Mouse (Mus musculus): Measurements from ENCODE around the gene Dnajb14. TPM values are rescaled to one million over a fixed set of nuclear protein-coding genes. Genes with fewer than 3 reads are reported as not detected.
A peak's percentile ranks its signal among the peaks of the same experiment; 100 is the strongest.
"Not testable (repeated sequence)": the region's sequence is repeated elsewhere in the genome, so short reads cannot be mapped to it uniquely, and the experiment has no call there.

Dnajb14 gene
- polyA plus RNA-seq, 1 experiment from 2014 or later: 12.3 TPM

DNA sequence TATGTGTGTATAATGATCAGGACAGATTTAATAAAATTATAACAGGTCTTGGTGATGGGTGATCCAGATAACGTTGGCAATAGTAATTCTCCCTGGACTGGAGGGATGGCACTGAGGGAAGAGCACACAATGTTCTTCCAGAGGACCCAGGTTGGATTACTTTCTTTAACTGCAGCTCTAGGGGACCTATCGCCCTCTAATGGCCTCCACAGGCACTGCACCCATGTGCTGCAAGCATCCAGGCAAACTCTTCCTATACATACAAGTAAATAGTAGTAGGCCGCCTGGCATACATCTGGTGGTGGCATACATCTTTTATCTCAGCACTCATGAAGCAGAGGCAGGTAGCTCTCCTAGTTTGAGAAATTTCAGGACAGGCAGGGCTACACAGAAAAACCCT lies 27.7 kb downstream of the Dnajb14 start:
- peaks cover 17% of the 10 kb centered on the region; the same call in 1 of the 2 replicates for H3K36me3 ChIP-seq (ENCODE audit: control insufficient read depth, insufficient read depth, low read length)
- 90% methylated on average over 3 of the region's 3 CpGs for WGBS
- H3K9ac ChIP-seq (ENCODE audit: low read depth, low read length): no peak overlapping the region
- H3K27me3 ChIP-seq (ENCODE audit: control insufficient read depth, insufficient read depth, low read length): no peaks in the 10 kb centered on the region
- no peak overlapping the region for H3K4me2 ChIP-seq (replicated peaks; ENCODE audit: low read depth, low read length)
- no peaks in the 10 kb centered on the region for H3K9me3 ChIP-seq (ENCODE audit: control insufficient read depth, low read length)
- no peak for ATAC-seq (ENCODE audit: low FRiP score, low TSS enrichment)
- H3K27ac ChIP-seq (ENCODE audit: low read depth, low read length): no peak overlapping the region
- H3K4me1 ChIP-seq (ENCODE audit: control insufficient read depth, insufficient read depth, low read length): no peaks in the 10 kb centered on the region
- H3K4me3 ChIP-seq (ENCODE audit: low read length): no peak overlapping the region

DNA sequence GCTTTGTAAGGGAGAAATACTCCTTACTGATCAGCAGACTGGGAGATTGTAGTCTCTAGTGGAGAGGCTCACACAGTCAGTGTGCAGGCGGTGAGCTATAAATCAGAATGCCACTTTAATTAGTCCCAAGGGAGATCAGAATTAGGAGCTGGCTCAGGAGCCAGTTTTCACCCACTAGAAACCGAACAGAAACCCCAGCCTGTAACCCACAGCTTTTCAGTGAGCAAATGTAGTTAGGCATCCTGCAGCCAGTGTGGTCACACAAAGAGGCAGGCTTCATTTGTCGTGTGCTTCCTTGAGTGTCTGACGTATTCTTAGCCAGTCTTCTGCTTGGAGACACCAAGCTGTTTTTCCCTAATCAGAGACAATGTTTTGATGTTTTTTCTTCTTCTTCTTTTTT lies 28.9 kb downstream of the Dnajb14 start:
- no peak overlapping the region for H3K27ac ChIP-seq (ENCODE audit: low read depth, low read length)
- peaks cover 17% of the 10 kb centered on the region; the same call in 1 of the 2 replicates for H3K36me3 ChIP-seq (ENCODE audit: control insufficient read depth, insufficient read depth, low read length)
- no peak overlapping the region for H3K9ac ChIP-seq (ENCODE audit: low read depth, low read length)
- 45% methylated on average over 4 of the region's 4 CpGs for WGBS
- H3K9me3 ChIP-seq (ENCODE audit: control insufficient read depth, low read length): no peaks in the 10 kb centered on the region
- H3K4me1 ChIP-seq (ENCODE audit: control insufficient read depth, insufficient read depth, low read length): no peaks in the 10 kb centered on the region
- no peak for ATAC-seq (ENCODE audit: low FRiP score, low TSS enrichment)
- no peak overlapping the region for H3K4me2 ChIP-seq (replicated peaks; ENCODE audit: low read depth, low read length)
- no peak overlapping the region for H3K4me3 ChIP-seq (ENCODE audit: low read length)
- no peaks in the 10 kb centered on the region for H3K27me3 ChIP-seq (ENCODE audit: control insufficient read depth, insufficient read depth, low read length)

DNA sequence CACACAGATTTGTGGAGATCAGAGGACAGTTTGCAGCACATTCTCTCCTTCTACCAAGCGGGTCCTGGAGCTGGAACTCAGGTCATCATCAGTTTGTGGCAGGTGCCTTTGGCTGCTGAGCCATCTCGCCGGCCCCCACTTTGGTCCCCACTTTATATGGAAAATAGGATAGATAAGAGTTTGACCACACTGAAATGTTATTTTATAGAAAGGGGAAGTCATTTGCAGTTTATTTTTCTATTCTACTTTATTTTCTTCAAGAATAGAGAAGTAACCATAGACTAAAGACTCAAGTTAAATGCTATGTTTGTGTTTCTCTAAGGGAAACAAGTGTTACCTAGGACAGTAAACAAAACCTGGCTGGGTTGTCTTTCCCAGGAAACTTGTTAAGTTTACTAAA lies 29.4 kb downstream of the Dnajb14 start:
- Histone ChIP-seq H3K27ac (ENCODE audit: low read depth, low read length) (no peak overlapping the region), H3K4me3 (ENCODE audit: low read length) (no peak overlapping the region), H3K9ac (ENCODE audit: low read depth, low read length) (no peak overlapping the region), H3K36me3 (ENCODE audit: control insufficient read depth, insufficient read depth, low read length) (peaks cover 17% of the 10 kb centered on the region; the same call in 1 of the 2 replicates), H3K9me3 (ENCODE audit: control insufficient read depth, low read length) (no peaks in the 10 kb centered on the region), H3K4me1 (ENCODE audit: control insufficient read depth, insufficient read depth, low read length) (no peaks in the 10 kb centered on the region), H3K4me2 (replicated peaks; ENCODE audit: low read depth, low read length) (no peak overlapping the region), H3K27me3 (ENCODE audit: control insufficient read depth, insufficient read depth, low read length) (no peaks in the 10 kb centered on the region)
- ATAC-seq (ENCODE audit: low FRiP score, low TSS enrichment): no peak
- WGBS: 95% methylated on average over 3 of the region's 3 CpGs

DNA sequence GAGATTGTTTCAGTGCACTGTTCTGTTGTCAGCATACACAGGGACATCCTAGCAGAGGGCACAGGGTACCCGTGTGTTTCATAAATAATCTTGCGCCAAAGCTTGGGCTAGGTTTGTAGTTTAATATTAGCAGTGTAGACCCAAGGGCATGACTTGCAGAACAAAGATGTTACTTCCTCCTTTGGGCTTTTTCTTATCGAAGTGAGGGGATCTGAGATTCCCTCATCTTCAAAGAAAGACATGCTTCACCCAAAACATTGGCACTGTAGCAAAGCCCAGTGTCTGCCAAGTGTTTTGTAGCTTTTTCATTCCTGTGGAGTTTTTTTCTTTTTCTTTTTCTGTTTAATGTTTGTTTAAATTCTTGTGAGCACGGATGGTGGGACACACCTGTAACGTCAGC lies 30.2 kb downstream of the Dnajb14 start:
- no peaks in the 10 kb centered on the region for H3K4me1 ChIP-seq (ENCODE audit: control insufficient read depth, insufficient read depth, low read length)
- H3K36me3 ChIP-seq (ENCODE audit: control insufficient read depth, insufficient read depth, low read length): peaks cover 19% of the 10 kb centered on the region
- no peaks in the 10 kb centered on the region for H3K9me3 ChIP-seq (ENCODE audit: control insufficient read depth, low read length)
- no peak overlapping the region for H3K4me3 ChIP-seq (ENCODE audit: low read length)
- no peak overlapping the region for H3K4me2 ChIP-seq (replicated peaks; ENCODE audit: low read depth, low read length)
- H3K9ac ChIP-seq (ENCODE audit: low read depth, low read length): no peak overlapping the region
- no peak for ATAC-seq (ENCODE audit: low FRiP score, low TSS enrichment)
- H3K27ac ChIP-seq (ENCODE audit: low read depth, low read length): no peak overlapping the region
- whole genome bisulfite sequencing: 91% methylated on average over 5 of the region's 5 CpGs
- H3K27me3 ChIP-seq (ENCODE audit: control insufficient read depth, insufficient read depth, low read length): no peaks in the 10 kb centered on the region

DNA sequence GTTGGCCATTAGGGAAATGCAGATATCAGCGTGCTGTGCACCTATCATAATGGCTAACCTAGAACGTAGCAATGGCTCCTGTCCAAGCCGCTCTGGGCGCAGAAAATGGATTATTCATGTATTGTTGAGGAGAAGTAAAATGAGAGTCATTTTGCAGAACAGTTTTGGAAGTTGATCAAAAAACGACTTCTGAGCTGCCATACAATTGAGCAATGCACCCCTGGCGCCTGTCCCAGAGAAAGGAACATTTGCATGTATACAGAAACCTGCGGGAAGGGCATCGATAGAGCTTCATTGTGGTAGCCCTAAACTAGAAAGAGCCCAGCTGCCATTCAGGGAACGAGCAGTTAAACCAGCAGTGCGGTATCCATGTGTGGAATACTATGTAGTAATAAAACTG lies 32.7 kb downstream of the Dnajb14 start:
- ATAC-seq (ENCODE audit: low FRiP score, low TSS enrichment): no peak
- H3K9ac ChIP-seq (ENCODE audit: low read depth, low read length): no peak overlapping the region
- H3K27ac ChIP-seq (ENCODE audit: low read depth, low read length): no peak overlapping the region
- H3K4me3 ChIP-seq (ENCODE audit: low read length): no peak overlapping the region
- H3K9me3 ChIP-seq (ENCODE audit: control insufficient read depth, low read length): no peaks in the 10 kb centered on the region
- WGBS: 92% methylated on average over 10 of the region's 10 CpGs
- H3K36me3 ChIP-seq (ENCODE audit: control insufficient read depth, insufficient read depth, low read length): peaks cover 21% of the 10 kb centered on the region
- H3K4me1 ChIP-seq (ENCODE audit: control insufficient read depth, insufficient read depth, low read length): no peaks in the 10 kb centered on the region
- H3K27me3 ChIP-seq (ENCODE audit: control insufficient read depth, insufficient read depth, low read length): no peaks in the 10 kb centered on the region
- no peak overlapping the region for H3K4me2 ChIP-seq (replicated peaks; ENCODE audit: low read depth, low read length)

- H3K36me3 ChIP-seq (ENCODE audit: control insufficient read depth, insufficient read depth, low read length): no peaks in the 10 kb centered on the region; the same call in 1 of the 2 replicates
- no peak overlapping the region for H3K27ac ChIP-seq (ENCODE audit: low read depth, low read length)
- no peaks in the 10 kb centered on the region for H3K4me1 ChIP-seq (ENCODE audit: control insufficient read depth, insufficient read depth, low read length)
- H3K9me3 ChIP-seq (ENCODE audit: control insufficient read depth, low read length): no peaks in the 10 kb centered on the region
- no peak overlapping the region for H3K4me3 ChIP-seq (ENCODE audit: low read length)
- ATAC-seq (ENCODE audit: low FRiP score, low TSS enrichment): no peak
- H3K27me3 ChIP-seq (ENCODE audit: control insufficient read depth, insufficient read depth, low read length): no peaks in the 10 kb centered on the region
- WGBS: 71% methylated on average over 2 of the region's 2 CpGs
- no peak overlapping the region for H3K9ac ChIP-seq (ENCODE audit: low read depth, low read length)
- no peak overlapping the region for H3K4me2 ChIP-seq (replicated peaks; ENCODE audit: low read depth, low read length)
These were observed 45.6 kb downstream of the Dnajb14 start for GRCm38 (mm10) chr3:137913093-137913492.

DNA sequence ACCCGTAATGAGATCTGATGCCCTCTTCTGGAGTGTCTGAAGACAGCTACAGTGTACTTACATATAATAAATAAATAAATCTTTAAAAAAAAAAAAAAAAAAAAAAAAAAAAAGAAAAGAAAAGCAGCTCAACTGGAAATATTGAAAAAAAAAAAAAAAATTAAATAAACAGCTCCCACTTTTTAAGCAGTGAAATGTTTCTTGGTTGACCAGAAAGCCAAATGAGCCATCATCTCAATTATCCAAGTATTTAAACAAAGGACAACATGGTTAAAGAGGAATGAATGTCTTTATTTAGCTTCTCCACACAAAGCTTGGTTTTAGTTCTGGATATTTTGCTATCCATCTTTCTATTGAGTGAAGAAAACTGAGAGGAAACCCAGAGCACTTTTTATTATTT lies 47.1 kb downstream of the Dnajb14 start:
- not testable (repeated sequence) for H3K36me3 ChIP-seq (ENCODE audit: control insufficient read depth, insufficient read depth, low read length); ATAC-seq (ENCODE audit: low FRiP score, low TSS enrichment); H3K4me2 ChIP-seq (replicated peaks; ENCODE audit: low read depth, low read length); H3K9ac ChIP-seq (ENCODE audit: low read depth, low read length); H3K27me3 ChIP-seq (ENCODE audit: control insufficient read depth, insufficient read depth, low read length); H3K9me3 ChIP-seq (ENCODE audit: control insufficient read depth, low read length); H3K27ac ChIP-seq (ENCODE audit: low read depth, low read length); H3K4me3 ChIP-seq (ENCODE audit: low read length); H3K4me1 ChIP-seq (ENCODE audit: control insufficient read depth, insufficient read depth, low read length)
- WGBS: no CpG with 5 or more reads among the region's 1 CpGs

GRCm38 (mm10) chr3:137917694-137918171 lies 50.3 kb downstream of the Dnajb14 start:
- Histone ChIP-seq H3K4me1 (ENCODE audit: control insufficient read depth, insufficient read depth, low read length) (peaks cover 6% of the 10 kb centered on the region; the same call in 1 of the 2 replicates), H3K9ac (ENCODE audit: low read depth, low read length) (peak overlapping the region; percentile 47; the same call in 1 of the 2 replicates), H3K36me3 (ENCODE audit: control insufficient read depth, insufficient read depth, low read length) (peaks cover 17% of the 10 kb centered on the region), H3K9me3 (ENCODE audit: control insufficient read depth, low read length) (no peaks in the 10 kb centered on the region), H3K4me2 (replicated peaks; ENCODE audit: low read depth, low read length) (peak overlapping the region; percentile 61), H3K27me3 (ENCODE audit: control insufficient read depth, insufficient read depth, low read length) (no peaks in the 10 kb centered on the region), H3K4me3 (ENCODE audit: low read length) (peak overlapping the region; percentile 83), H3K27ac (ENCODE audit: low read depth, low read length) (peak overlapping the region; percentile 68; the same call in 1 of the 2 replicates)
- WGBS: 27% methylated on average over 12 of the region's 12 CpGs
- peak; percentile 58 for ATAC-seq (ENCODE audit: low FRiP score, low TSS enrichment)

- WGBS: under 1% methylated on average over 46 of the region's 47 CpGs
- ATAC-seq (ENCODE audit: low FRiP score, low TSS enrichment): peak; percentile 94
These were observed 50.9 kb downstream of the Dnajb14 start, which contains the start of gene Lamtor3 for GRCm38 (mm10) chr3:137918172-137918931. Gene Lamtor3 (plus strand): TSS chr3:137918506.

More at GRCm38 (mm10) chr3:137918172-137918931, 50.9 kb downstream of the Dnajb14 start, which contains the start of gene Lamtor3:
- Histone ChIP-seq H3K4me2 (replicated peaks; ENCODE audit: low read depth, low read length) (peak within 1 kb of the TSS; percentile 64), H3K4me3 (ENCODE audit: low read length) (peak within 1 kb of the TSS; percentile 83), H3K27me3 (ENCODE audit: control insufficient read depth, insufficient read depth, low read length) (no peaks in the 10 kb centered on the region), H3K9ac (ENCODE audit: low read depth, low read length) (peak within 1 kb of the TSS; percentile 76), H3K4me1 (ENCODE audit: control insufficient read depth, insufficient read depth, low read length) (peaks cover 6% of the 10 kb centered on the region; the same call in 1 of the 2 replicates), H3K9me3 (ENCODE audit: control insufficient read depth, low read length) (no peaks in the 10 kb centered on the region), H3K36me3 (ENCODE audit: control insufficient read depth, insufficient read depth, low read length) (peaks cover 17% of the 10 kb centered on the region), H3K27ac (ENCODE audit: low read depth, low read length) (peak within 1 kb of the TSS; percentile 78)
